Mouse (Mus musculus): ENCODE data around the gene Dock10.

Dock10 gene

DNA sequence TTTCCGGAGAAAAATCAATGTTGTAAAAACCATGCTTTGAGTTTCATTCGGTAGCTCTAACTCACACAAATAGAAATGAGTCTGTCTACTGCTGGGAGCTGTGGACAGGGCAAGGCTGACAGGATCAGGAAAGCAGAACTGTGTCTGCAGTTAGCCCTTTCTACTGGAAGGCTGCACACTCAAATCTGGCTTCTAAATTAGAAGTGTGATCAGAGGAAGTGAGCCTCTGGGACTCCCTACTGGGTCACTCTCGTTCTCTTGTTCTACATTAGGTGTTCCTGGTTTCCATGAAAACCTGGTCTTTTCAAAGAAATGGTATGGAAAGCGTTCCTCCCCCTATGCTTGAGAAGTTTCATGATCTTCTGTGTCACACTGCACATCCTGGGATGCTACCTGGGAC lies 103.1 kb downstream of the Dock10 start:
- no peak for DNase-seq

GRCm38 (mm10) chr1:80654177-80654576 lies 104.2 kb downstream of the Dock10 start:
- no peak for DNase-seq

DNA sequence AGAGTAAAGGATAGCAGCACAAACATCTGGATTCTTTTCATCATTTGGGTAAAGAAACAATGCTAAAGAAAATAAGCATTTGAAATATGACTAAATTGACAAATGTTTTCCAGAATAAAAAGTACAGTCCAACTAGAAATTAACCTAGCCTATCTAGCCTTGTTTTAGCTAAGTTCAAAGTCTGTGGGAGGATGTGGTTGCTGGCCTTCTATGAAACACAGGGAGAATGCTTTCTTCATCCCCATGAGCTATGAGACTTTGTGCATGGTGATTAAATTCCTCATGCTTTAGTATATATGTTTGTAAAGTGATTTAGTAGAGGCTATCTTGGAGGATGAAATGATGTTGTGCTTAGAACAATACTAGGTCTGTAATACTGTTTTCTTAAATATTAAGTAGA lies 105.5 kb downstream of the Dock10 start:
- no peak for DNase-seq

- no peak for DNase-seq
These were observed 106.2 kb downstream of the Dock10 start for GRCm38 (mm10) chr1:80652083-80652482.

DNA sequence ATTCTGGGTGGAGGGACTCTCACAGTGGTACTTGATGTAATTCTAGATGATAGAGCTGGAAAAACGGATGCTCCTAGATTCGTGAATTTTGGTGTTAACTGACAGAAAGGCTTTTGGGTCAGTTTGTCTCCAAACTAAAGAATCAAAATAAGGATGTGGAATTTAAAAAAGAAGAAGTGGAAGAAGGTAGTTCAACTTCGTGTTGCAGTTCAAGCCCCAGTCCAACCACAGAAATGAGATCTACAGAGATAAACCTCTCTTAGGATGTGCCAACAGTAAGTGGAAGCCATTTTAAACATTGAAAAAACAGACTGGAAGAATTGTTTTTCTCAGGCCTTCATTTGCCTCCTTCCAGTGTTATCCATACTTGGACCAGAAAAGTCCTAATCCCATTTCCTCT lies 111.7 kb downstream of the Dock10 start:
- DNase-seq, result no peak

- no peak for DNase-seq
These were observed 114.4 kb downstream of the Dock10 start for GRCm38 (mm10) chr1:80643866-80644451.

DNA sequence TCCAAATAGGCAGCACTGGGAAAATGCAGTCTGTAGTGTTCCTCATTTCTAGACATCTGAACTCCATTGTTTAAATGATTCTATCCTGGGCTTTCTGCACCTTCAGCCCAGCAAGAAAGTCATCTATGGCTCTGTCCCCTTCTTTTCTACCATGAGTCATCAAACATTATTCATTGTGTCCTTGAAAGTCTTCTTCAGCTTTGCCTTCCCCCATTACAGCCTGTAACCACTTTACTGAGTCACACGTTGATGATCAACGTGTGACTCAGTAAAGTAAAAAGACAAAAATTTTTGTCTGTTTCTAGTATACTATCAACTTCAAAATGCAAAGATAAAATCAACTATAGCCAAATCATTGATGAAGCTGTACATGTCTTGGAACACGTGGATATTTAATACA lies 116.5 kb downstream of the Dock10 start:
- DNase-seq, result no peak

GRCm38 (mm10) chr1:80641288-80641687 lies 117.0 kb downstream of the Dock10 start:
- DNase-seq, result no peak

DNA sequence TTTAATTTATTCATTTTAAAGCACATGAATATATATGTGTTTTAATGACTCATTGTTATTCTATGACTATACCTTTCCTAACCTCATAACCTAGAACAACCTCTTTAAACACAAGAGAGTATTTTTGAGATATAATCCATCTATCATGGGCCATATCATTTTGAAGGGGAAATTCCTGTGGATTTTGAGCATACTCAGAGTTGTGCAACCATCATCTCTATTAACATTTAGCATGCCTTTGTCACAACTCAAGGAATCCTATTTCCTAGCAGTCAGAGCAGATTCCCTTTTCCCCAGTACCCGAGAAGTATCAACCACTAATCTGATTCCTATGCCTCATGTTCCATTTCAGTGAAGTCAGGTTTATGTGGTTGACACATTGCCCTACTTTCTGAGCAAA lies 118.8 kb downstream of the Dock10 start:
- no peak for DNase-seq

- no peak for DNase-seq
These were observed 121.1 kb downstream of the Dock10 start for GRCm38 (mm10) chr1:80637214-80637705.

DNA sequence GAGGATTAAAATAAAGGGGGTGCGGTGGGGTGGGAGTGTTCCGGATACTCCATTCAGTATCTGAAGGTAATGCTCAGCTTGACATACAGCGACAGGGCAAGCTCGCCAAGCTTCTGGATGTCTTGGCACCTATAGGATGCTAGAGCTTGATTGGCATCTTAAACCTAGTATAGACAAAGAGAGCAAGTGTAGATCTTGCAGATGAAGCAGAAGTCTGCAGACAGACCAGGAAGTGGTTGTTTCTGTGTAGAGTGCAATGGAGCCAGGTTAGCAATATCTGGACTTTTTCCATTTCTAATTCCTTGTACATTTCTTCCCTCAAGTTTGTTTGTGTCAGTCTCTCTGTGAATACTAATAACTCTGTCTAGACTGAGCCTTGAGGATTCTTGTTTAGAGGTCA lies 122.5 kb downstream of the Dock10 start:
- DNase-seq, result no peak

- DNase-seq, result no peak
These were observed 124.8 kb downstream of the Dock10 start for GRCm38 (mm10) chr1:80633536-80633935.

GRCm38 (mm10) chr1:80630179-80631149 lies 127.9 kb downstream of the Dock10 start:
- no peak for DNase-seq

GRCm38 (mm10) chr1:80628054-80628453 lies 130.3 kb downstream of the Dock10 start:
- DNase-seq, result no peak

GRCm38 (mm10) chr1:80626800-80627199 lies 131.5 kb downstream of the Dock10 start:
- no peak for DNase-seq

DNA sequence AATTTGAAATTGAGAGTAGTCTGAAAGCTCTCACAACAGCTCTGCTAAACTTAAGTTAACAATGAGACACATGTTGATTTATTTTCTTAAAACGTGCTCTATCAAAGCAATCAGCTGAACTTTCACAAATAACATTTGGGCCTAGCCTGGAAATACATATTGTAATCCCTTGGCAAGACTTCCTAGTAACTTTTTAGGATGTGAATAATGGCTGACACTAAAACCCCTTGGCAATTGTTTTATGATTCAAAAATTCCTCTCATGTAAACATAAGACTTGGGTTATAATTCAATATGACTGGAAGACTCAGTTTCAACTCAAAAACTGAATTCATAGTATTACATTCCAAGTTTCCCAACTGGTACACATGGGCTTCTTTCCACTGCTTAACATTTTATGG lies 133.0 kb downstream of the Dock10 start:
- no peak for DNase-seq

GRCm38 (mm10) chr1:80624552-80624951 lies 133.8 kb downstream of the Dock10 start:
- DNase-seq, result no peak

GRCm38 (mm10) chr1:80622646-80623045 lies 135.7 kb downstream of the Dock10 start:
- no peak for DNase-seq

DNA sequence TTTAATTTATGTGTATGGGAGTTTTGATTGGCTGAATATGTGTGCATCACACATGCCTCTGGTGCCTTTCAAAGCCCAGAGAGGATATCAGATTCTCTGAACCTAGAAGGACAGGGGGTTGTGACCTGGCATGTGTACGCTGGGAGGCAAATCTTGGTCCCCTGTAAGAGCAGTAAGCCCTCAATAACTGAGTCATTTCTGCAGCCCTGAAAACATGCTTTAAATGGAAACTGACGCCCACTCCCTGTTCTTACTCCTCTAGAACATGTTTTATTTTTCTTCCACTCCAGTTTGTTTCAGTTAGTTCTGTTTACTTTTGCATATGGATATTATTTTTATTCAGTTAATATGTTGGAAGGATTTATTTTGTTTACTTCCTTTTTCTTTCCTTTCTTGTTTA lies 139.2 kb downstream of the Dock10 start:
- no peak for DNase-seq

DNA sequence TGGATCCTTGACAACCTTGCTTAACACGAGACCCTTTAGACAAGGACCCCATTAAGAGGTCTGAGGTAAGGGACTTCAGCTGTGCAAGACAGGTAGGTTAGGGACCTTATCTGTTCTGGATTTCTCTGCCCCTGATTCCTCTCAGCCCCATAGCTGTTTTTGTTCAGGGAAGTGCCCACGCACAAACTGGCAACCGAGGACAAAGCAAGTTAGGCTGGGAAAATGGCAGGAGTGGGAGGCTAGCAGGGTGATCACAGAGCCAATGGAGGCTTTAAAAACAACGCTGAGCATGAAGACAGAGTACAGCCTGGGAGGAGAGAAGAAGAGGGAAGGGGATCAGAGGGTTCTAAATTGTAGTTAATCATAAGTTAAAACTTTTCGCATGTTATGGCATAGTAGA lies 141.7 kb downstream of the Dock10 start:
- DNase-seq, result no peak

GRCm38 (mm10) chr1:80614750-80615149 lies 143.6 kb downstream of the Dock10 start:
- DNase-seq, result no peak

DNA sequence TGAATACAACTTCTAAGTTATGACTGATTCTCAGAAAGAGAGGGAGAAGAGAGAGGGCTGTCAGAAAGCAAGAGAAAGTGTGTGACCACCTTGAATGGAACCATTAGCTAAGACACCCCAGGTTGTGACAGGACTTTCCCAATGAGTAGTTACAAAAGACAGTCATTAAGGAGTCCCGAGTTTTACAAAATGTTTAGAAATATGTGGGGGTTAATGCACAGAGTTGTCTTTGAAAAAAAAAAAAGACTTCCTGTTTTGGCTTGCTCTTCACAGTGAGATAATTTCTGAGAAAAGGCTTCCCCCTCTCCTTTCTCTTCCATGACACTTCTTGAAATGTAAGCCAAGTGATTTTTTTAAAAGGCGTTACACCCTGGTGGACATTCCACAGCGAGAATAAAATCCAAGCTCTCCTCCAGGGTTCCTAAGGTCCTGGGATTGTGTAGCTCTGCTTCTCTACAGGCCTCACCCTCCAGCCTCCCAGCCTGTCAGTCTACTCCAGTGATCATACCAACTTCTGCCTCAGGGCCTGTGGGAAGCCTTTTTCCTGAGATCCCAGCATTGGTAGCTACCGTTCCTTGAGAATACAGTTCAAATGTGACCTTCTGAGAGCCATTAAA lies 144.8 kb downstream of the Dock10 start:
- DNase-seq, result no peak

DNA sequence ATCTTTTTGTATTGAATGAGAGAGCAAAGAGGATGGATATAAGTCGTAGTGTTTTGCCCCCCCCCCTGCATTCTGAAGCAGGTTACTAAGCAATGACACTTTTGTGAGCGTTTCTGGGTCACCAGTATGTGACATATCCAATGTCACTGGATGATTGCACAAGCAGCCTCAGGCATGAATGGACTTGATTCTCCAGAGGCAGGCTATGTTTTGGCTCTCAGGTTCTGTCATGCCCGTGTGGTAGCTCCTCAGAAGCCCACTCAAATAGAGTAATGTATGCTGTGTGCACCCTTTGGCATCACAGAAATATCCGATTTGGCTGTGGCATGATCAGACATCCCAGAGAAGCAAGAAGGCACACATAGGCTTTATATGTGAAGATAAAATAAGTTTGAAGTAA lies 150.8 kb downstream of the Dock10 start:
- no peak for DNase-seq
